Mouse (Mus musculus) gastrocnemius, adult 8-10 months (tissue): ENCODE results near the gene Entpd8. TPM values are rescaled to one million over a fixed set of nuclear protein-coding genes. Genes with fewer than 3 reads are reported as not detected.

Source experiments
- DNase-seq, 2 experiments: peaks; one replicate each; pipeline ENCODE4 v3.0.0; 2022; ENCODE audit warnings: low spot score in 2 of 2
- total RNA-seq, 4 experiments: library from RNA; stranded (reverse); gene quantifications; 2 replicates each; pipeline ENCODE4 v1.2.4; 2022

Entpd8 gene
- total RNA-seq, 4 experiments from 2014 or later: not detected

DNA sequence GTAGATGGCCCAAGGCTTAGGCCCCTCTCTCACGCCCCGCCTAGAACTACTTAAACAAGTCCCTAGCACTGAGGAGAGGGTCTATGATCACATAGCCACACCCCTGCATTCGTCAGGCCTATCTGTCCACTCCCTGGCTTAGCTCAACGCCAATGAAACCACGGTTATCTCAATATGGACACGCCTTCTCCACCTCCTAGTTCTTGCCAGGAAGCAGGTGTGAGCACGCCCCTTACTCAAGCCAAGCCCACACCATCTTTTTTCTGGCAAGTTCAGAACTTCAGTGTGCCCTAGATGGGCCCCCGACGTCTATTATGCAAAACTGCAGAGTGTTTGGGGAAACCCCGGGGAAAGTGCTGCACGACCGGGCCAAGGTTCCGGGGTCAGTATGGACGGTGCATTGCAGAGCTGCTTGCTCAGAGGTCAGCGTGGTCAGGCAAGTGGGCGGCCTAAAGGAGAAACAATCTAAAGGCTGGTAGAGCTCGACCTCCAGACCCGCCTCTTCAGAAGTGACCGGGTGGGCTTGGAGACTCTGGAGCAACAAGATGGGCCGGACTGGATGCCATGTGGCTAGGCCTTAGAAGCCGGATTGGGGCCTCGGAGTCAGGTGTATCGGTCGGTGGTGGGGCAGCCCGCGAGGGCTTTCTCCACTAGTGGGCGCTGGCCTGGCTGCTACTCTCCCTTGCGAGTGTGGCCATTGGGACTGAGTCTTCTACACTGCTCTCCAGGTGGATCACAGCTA lies 15.2 kb downstream of the Entpd8 start, which contains the start of gene Noxa1:
Gene Noxa1, minus strand, starts transcription at position 41 of the 742 bp plus-strand sequence.
- no peak for DNase-seq

DNA sequence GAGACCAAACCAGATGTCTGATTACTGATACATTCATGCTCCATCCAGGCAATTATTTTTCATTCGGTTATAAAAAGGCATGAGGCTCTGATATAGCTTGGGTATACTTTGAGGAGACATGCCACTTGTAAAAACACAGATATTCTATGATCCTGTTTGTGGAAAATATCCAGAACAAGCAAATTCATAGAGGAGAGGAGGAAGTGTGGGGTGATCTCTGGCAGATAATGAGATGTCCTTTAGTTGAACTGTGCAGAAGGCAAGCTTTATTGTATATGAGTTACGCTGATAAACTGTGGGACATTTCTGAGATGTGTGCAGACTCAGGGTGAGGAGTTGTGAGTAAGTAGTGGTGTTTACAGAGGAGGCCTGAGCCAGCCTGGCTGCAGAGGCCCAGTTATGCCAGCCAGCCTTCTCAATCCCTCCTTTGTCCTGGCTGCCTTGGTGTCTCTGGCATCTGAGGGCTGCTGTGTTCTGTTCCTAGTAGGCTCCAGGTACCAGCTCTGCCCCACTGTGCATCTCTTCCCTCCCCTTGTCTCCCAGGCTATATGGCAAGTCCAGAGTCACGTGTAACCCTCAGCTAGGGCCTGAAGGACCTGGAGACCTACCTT lies 18.0 kb downstream of the Entpd8 start:
- DNase-seq: no peak

GRCm38 (mm10) chr2:25098956-25099355 lies 18.9 kb downstream of the Entpd8 start:
- no peak for DNase-seq

DNA sequence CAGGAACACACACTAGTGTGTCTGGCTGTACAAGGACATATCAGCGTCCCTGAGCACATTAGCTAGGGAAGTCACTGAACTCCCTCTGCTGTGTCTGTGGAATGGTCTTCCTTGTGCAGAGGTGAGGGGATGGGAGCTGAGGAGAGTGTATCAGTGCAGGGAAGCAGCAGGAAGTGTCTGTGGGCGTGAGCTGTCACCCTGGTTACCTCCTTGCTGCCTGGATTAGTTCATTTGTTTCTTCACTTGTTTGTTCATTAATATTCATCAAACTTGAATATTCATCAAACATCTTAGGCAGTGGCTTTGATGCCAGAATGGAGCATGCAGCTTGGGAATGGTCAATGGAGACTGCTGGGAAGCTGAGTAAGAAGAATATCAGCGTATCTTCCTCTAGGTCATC lies 19.6 kb downstream of the Entpd8 start:
- DNase-seq: no peak

DNA sequence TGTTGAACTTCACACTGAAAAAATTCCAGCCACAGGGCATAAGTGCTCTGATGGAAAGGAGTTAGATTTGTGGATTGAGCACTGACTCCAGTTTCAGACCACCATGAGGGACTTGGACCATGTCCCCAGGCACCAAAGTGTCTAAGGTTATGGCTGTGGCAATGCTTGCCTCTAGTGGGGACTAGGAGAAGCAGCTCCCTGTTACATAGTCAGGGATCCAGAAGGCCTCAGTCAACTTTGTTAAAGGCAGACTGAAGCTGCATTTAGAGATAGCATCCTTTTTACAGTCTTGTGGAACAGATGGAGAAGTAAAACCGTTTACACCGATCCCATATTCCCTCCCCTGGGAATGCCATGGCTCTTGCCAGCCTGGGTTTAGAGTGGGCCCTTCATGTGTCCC lies 24.0 kb downstream of the Entpd8 start:
- DNase-seq: no peak

GRCm38 (mm10) chr2:25106045-25106444 lies 25.9 kb downstream of the Entpd8 start:
- DNase-seq: no peak

GRCm38 (mm10) chr2:25109487-25109886 lies 29.4 kb downstream of the Entpd8 start:
- no peak for DNase-seq

GRCm38 (mm10) chr2:25110505-25111183 lies 30.5 kb downstream of the Entpd8 start:
- DNase-seq: no peak

- DNase-seq: no peak
These were observed 31.2 kb downstream of the Entpd8 start for GRCm38 (mm10) chr2:25111184-25111791.

DNA sequence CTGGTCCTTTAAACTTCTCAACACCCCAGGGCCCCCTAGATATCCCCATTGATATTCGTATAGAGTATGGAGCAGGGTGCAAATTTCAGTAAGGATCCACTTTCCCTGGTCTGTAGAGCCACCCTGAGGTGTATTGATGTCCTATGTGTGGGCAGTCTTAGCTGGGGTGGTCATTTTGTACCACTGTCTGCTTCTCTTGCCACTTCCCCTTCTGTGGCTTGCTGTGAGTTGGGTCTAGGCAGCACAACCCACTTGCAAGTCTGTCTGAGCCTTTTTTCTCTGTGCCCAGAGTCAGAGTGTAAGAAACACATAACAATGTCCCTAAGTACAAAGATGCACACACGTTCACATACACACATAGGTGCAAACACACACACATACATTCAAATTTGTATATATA lies 34.2 kb downstream of the Entpd8 start:
- no peak for DNase-seq

GRCm38 (mm10) chr2:25115442-25115841 lies 35.3 kb downstream of the Entpd8 start:
- DNase-seq: no peak

DNA sequence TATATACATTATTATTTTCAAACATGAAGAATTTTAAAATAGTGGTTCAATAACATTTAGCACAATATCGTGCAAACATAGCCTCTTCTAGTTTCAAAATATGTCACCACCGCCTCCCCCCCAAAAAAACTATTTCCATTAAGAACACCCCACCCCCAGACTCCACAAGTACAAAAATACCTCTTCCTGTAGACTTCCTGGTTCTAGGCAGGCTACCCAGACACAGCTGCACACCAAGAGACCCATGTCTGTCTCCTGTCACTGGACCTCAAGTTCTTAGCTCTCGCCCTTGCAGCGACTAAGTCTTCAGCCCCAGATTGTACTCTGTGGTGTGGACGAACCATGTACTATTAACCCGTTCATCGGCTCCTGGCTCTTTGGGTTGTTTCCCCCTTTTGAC lies 40.9 kb downstream of the Entpd8 start:
- DNase-seq: no peak

- no peak for DNase-seq
These were observed 42.6 kb downstream of the Entpd8 start for GRCm38 (mm10) chr2:25122666-25123065.

GRCm38 (mm10) chr2:25123527-25123926 lies 43.4 kb downstream of the Entpd8 start:
- DNase-seq: no peak

DNA sequence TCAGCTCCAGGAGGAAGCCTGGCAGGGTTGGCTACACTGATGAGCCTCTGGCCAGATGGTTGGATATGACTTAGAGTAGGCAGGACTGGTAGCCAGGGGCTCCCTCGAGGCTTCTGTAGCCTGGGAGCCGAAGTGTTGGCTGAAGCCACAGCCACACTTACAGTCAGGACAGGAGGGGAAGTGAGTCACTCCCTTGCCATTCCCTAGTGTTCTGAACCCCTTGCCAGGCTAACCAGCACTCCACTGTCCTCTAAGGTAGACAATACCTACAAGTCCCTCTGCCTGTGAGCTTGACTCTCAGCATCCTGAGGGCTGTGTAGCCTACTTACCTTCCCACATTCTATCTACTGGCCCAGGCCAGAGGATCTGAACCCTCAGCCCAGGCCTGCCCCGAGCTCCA lies 44.3 kb downstream of the Entpd8 start:
- DNase-seq: no peak

DNA sequence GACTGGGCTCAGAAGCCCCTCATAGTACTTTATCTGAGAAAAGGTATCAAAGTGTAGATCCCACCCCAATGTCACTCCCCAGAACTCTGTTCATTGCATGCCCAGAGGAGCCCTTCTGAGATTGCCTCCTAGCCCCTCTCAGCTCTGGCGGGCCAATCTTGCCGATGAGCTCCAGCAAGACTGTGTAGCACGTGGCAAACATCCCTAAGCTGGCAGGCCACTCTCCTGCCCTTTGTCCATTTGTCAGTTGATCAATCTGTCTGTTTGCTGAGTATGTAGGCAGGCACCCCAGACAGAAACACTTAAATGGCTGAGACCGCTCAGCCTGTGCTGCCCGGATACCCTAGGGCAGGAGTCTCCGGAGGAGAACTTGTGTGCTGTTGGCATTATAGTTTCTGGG lies 45.0 kb downstream of the Entpd8 start:
- no peak for DNase-seq

- DNase-seq: no peak
These were observed 46.2 kb downstream of the Entpd8 start for GRCm38 (mm10) chr2:25126011-25127010.

DNA sequence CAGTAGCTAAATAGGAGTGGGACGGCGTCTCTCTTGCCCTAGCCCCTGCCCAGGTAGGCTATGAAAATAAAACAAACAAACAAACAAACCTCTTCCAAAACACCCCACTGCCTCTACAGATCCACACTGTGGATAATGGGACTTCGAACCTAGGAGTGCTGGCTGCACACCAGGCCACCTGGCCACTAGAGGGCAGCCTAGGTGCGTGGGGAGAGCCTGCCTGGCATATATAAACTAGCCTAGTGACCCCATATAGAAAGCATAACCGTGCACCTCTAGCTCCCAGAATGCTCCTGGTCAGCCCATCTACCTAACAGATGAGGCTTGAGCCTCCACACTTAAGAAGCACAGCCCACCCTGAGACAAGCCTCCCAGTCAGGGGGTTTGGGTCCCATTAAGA lies 47.1 kb downstream of the Entpd8 start:
- peak; percentile 32 to 52 for DNase-seq

DNA sequence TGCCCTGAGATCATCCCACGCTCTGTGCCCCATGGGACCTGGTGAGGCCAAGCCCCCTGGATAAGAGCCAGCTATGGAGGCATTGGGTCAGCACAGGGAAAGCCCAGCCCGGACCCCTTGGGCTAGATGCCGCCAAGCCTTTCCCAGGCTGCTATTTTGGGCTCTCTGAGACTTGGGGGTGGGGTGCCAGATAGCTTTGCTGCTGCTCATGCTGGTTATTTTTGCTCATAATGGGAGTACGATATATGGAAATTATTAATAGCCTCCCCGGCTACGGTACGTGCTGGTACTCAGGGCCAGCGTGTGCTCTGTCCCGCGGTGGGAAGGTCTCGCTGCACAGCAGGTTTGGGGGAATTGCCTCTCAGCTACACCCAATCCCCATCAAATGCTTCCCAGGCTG lies 48.0 kb downstream of the Entpd8 start:
- peak; percentile 33 to 50 for DNase-seq

DNA sequence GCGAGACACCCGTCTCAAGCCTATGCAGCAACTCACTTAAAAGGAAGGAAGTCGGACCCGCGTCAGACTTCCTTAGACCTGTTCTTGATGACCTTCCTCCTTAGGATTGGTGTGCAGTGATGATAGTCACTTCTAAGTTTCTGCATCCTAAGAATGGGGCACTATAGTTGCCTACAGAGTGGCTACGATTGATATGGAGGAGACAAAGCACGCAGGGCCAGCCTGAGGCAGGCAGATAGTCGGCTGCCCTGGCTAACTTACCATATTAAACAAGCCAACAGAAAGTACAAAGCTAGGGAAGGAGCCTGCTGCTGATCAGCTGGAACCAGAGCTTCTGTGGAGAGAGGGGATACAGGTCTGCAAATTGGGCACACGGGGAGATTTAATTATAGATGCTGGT lies 51.5 kb downstream of the Entpd8 start:
- DNase-seq: no peak
